Mouse (Mus musculus) lung, embryonic 16.5 days (tissue): ENCODE measurements around the gene Rce1. TPM values are rescaled to one million over a fixed set of nuclear protein-coding genes. Genes with fewer than 3 reads are reported as not detected.
A peak's percentile ranks its signal among the peaks of the same experiment; 100 is the strongest.

Experiments
- ATAC-seq: fragments of 200-750 bp; cut with Nextera tagmentation; 2 replicates; pipeline ENCODE4 v1.8.0; 2017; ENCODE audit warnings: low read depth, mild to moderate bottlenecking, moderate library complexity
- H3K27ac ChIP-seq: fragments of 300-500 bp; sonication (generic); 2 replicates; pipeline ENCODE4 v1.5.1; 2014; ENCODE audit warnings: mild to moderate bottlenecking, control low read depth, low read length
- H3K27me3 ChIP-seq: fragments of 300-500 bp; sonication (generic); 2 replicates; pipeline ENCODE4 v1.6.1; 2014; ENCODE audit warnings: low read depth, low read length, mixed read lengths; ENCODE audit not compliant: control insufficient read depth, insufficient read depth
- H3K36me3 ChIP-seq: fragments of 300-500 bp; sonication (generic); 2 replicates; pipeline ENCODE4 v1.6.1; 2014; ENCODE audit warnings: low read length; ENCODE audit not compliant: control insufficient read depth, insufficient read depth
- H3K4me1 ChIP-seq: fragments of 300-500 bp; sonication (generic); replicated peaks from 2 replicates; pipeline ENCODE4 v1.6.1; 2014; ENCODE audit warnings: low read length, mixed read lengths; ENCODE audit not compliant: control insufficient read depth, insufficient read depth
- H3K4me2 ChIP-seq: fragments of 300-500 bp; sonication (generic); 2 replicates; pipeline ENCODE4 v1.6.1; 2014; ENCODE audit warnings: low read depth, low read length, control low read depth
- H3K4me3 ChIP-seq: fragments of 300-500 bp; sonication (generic); 2 replicates; pipeline ENCODE4 v1.5.1; 2014; ENCODE audit warnings: mild to moderate bottlenecking, low read length, control low read depth
- H3K9ac ChIP-seq: fragments of 300-500 bp; sonication (generic); 2 replicates; pipeline ENCODE4 v1.6.1; 2014; ENCODE audit warnings: low read length, control low read depth
- H3K9me3 ChIP-seq: fragments of 300-500 bp; sonication (generic); 2 replicates; pipeline ENCODE4 v1.6.1; 2016; ENCODE audit warnings: low read length; ENCODE audit not compliant: control insufficient read depth
- WGBS: fragments of 180-500 bp; shearing (Covaris S2); extraction: QIAGEN DNeasy Blood & Tissue Kit; methylation state at CpG from one replicate; pipeline ENCODE4 v1.1.7; 2014; 5-methylcytosine and 5-hydroxymethylcytosine counted together
- polyA plus RNA-seq: library from polyadenylated mRNA; unstranded; fragments of >200 nt; fragmentation: Nextera tagmentation; extraction: Ambion mirVana; gene quantifications from 2 replicates; pipeline ENCODE4 v1.2.1, GENCODE M21; 2015

Gene Rce1
- 68.3 and 70.1 TPM in 2 replicates for polyA plus RNA-seq

DNA sequence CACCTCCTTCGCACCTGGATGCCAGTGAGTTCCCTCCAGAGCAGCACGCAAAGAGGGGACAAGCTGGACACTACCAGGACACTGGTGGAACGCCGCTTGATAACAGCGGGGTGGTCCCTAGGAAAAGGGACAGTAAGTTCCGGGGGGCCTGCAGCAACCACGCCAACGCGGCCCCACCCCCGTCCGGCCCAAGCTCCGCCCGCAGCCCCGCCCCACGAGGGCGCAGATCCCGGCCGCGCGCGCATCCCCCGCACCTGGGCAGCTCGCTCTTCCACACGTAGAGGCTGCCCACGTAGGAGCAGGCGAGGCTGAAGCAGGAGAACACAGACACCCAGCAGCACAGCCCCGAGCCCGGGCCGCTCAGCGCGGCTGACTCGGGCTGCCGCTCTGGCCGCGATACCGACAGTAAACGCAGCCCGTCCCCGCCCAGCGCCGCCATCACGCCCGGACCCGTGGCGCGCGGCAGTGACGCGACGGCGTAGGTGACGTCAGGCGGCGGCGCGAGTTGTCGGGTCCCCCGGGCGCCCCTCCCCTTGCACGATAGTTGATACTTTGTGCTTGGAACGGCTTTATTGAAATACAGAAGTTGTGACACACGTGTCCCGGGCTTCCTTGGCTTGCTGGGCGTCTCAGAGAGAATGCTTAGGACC is at the start of gene Rce1:
Rce1 (minus strand) TSS at position 463 of the 650 bp plus-strand sequence.
- WGBS = under 1% methylated on average over 64 of the region's 64 CpGs
- peak within 1 kb of the TSS; percentile 95 for H3K4me3 ChIP-seq
- ATAC-seq = peak; percentile 94
- H3K4me1 ChIP-seq = peaks cover 18% of the 10 kb centered on the region
- H3K9me3 ChIP-seq = no peaks in the 10 kb centered on the region
- no peaks in the 10 kb centered on the region for H3K27me3 ChIP-seq
- peak within 1 kb of the TSS; percentile 98 for H3K9ac ChIP-seq
- H3K4me2 ChIP-seq = peak within 1 kb of the TSS; percentile 88
- H3K36me3 ChIP-seq = peaks cover 6% of the 10 kb centered on the region; the same call in 1 of the 2 replicates
- peak within 1 kb of the TSS; percentile 85 for H3K27ac ChIP-seq

DNA sequence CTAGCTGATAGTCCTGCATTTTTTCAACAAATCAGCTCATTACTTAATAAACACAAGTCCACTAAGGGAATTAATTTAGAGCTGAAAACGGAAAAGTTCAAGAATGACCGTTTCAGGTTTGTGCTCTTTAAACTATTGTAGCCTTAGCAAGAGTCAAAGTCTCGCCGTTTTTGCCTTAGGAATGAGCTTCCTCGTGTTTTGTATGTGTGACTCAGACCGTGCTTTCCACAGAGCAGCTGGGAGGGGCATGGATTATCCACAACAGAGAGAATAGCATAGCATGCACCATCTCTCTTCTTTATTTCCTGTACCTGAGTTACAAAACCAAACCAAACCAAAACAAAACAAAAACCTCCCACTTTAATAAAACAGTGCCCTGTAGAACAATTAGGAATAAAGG is 47.0 kb upstream of the Rce1 start:
- ATAC-seq = no peak
- H3K27me3 ChIP-seq = no peaks in the 10 kb centered on the region
- H3K4me2 ChIP-seq = no peak overlapping the region
- no peak overlapping the region for H3K27ac ChIP-seq
- H3K9me3 ChIP-seq = no peaks in the 10 kb centered on the region
- H3K9ac ChIP-seq = no peak overlapping the region
- no peak overlapping the region for H3K4me3 ChIP-seq
- WGBS = 33% methylated on average over 6 of the region's 6 CpGs
- H3K36me3 ChIP-seq = no peaks in the 10 kb centered on the region
- no peaks in the 10 kb centered on the region for H3K4me1 ChIP-seq

- Histone ChIP-seq H3K9ac (no peak overlapping the region), H3K9me3 (no peaks in the 10 kb centered on the region), H3K4me1 (no peaks in the 10 kb centered on the region), H3K27ac (no peak overlapping the region), H3K27me3 (no peaks in the 10 kb centered on the region), H3K4me3 (no peak overlapping the region), H3K4me2 (no peak overlapping the region), H3K36me3 (no peaks in the 10 kb centered on the region)
- WGBS = 27% methylated on average over 4 of the region's 4 CpGs
- ATAC-seq = no peak
Observed at GRCm38 (mm10) chr19:4670776-4671175, 45.3 kb upstream of the Rce1 start.

DNA sequence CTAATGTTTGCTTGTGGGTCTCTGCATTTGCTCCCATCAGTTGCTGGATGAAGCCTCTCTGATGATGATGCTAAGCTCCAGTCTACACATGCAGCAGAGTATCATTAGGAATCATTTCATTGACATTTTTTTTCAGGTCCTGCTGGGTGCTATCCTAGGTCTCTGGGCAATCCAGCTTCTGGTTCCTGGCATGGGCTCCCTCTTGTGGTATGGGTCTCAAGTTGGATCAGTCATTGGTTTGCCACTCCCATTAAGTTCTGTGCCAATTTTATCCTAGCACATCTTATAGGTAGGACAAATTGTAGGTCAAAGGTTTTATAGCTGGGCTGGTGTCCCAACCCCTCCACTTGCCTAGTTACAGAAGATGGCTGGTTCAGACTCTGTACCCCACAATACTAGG is 41.4 kb upstream of the Rce1 start:
- H3K4me3 ChIP-seq = no peak overlapping the region
- no peak overlapping the region for H3K9ac ChIP-seq
- H3K36me3 ChIP-seq = no peaks in the 10 kb centered on the region
- no peaks in the 10 kb centered on the region for H3K4me1 ChIP-seq
- no peak overlapping the region for H3K4me2 ChIP-seq
- no peak for ATAC-seq
- no peaks in the 10 kb centered on the region; the same call in 1 of the 2 replicates for H3K27me3 ChIP-seq
- H3K27ac ChIP-seq = no peak overlapping the region
- H3K9me3 ChIP-seq = no peaks in the 10 kb centered on the region

- no peak for ATAC-seq
- WGBS = 84% methylated on average over 5 of the region's 5 CpGs
- H3K36me3 ChIP-seq = no peaks in the 10 kb centered on the region
- H3K4me3 ChIP-seq = no peak overlapping the region
- H3K4me1 ChIP-seq = no peaks in the 10 kb centered on the region
- H3K4me2 ChIP-seq = no peak overlapping the region
- H3K27ac ChIP-seq = no peak overlapping the region
- H3K9ac ChIP-seq = no peak overlapping the region
- no peaks in the 10 kb centered on the region; the same call in 1 of the 2 replicates for H3K27me3 ChIP-seq
- no peaks in the 10 kb centered on the region for H3K9me3 ChIP-seq
Observed at GRCm38 (mm10) chr19:4658156-4658555, 32.7 kb upstream of the Rce1 start.

DNA sequence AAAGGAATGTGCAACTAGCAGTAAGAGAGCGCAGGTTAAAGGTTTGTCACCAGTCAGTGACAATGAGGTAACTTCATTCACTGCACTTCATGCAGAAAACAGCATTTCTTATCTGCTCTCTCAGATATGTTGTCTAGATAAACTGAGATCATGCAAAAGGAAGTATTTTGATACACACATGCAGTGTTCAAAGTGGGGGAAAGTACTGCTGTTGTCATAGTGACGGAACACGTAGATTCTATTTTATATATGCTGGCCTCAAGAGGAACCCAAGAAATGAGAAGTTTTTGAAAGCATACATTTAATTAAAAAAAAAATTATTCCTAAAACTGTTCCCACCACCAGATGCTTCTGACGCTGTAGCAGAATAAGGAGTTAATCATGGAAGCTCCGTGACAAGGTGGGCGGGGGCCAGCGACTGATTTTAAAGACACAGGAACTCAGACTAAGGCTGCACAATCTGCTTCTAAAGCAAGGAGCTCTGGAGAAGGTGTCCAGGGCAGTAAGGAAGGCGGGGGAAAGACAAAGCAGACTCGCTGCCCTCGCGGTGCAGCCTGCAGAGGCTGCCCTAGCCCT is 21.6 kb upstream of the Rce1 start:
- H3K4me2 ChIP-seq = no peak overlapping the region
- H3K4me1 ChIP-seq = no peaks in the 10 kb centered on the region
- H3K36me3 ChIP-seq = no peaks in the 10 kb centered on the region
- no peak overlapping the region for H3K27ac ChIP-seq
- no peak for ATAC-seq
- H3K9me3 ChIP-seq = no peaks in the 10 kb centered on the region
- H3K9ac ChIP-seq = no peak overlapping the region
- 60% methylated on average over 11 of the region's 11 CpGs for WGBS
- H3K27me3 ChIP-seq = no peaks in the 10 kb centered on the region
- no peak overlapping the region for H3K4me3 ChIP-seq

- H3K4me1 ChIP-seq = no peaks in the 10 kb centered on the region
- H3K4me3 ChIP-seq = no peak overlapping the region
- 44% methylated on average over 10 of the region's 10 CpGs for WGBS
- H3K9ac ChIP-seq = no peak overlapping the region
- H3K36me3 ChIP-seq = no peaks in the 10 kb centered on the region
- ATAC-seq = no peak
- H3K4me2 ChIP-seq = no peak overlapping the region
- H3K9me3 ChIP-seq = no peaks in the 10 kb centered on the region
- no peaks in the 10 kb centered on the region for H3K27me3 ChIP-seq
- H3K27ac ChIP-seq = no peak overlapping the region
Observed at GRCm38 (mm10) chr19:4644271-4644670, 18.8 kb upstream of the Rce1 start.

DNA sequence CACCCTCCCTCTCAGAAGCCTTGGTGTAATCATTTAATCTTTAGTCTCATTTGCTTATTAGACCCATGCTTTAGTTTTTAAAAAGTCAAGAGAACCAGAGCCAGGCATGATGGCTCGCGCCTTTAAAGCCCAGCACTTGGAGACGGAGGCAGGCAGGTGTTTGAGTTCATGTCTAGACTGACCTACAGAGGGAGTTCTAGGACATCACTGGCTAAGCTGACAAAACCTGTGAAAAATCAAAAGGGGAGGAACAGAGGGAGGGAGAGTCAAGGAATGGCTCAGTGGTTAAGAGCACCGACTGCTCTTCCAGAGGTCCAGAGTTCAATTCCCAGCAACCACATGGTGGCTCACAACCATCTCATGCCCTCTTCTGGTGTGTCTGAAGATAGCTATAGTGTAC is 10.5 kb upstream of the Rce1 start:
- no peaks in the 10 kb centered on the region for H3K9me3 ChIP-seq
- 69% methylated on average over 4 of the region's 4 CpGs for WGBS

GRCm38 (mm10) chr19:4628819-4629218 is 3.4 kb upstream of the Rce1 start:
- no peak overlapping the region for H3K9ac ChIP-seq
- no peaks in the 10 kb centered on the region for H3K9me3 ChIP-seq
- ATAC-seq = no peak
- 3% methylated on average over 1 of the region's 1 CpGs for WGBS
- H3K4me1 ChIP-seq = peaks cover 18% of the 10 kb centered on the region
- no peaks in the 10 kb centered on the region; the same call in 1 of the 2 replicates for H3K27me3 ChIP-seq
- H3K36me3 ChIP-seq = no peaks in the 10 kb centered on the region
- no peak overlapping the region for H3K4me3 ChIP-seq
- H3K27ac ChIP-seq = no peak overlapping the region
- H3K4me2 ChIP-seq = no peak overlapping the region

More for the DNA sequence above, 10.5 kb upstream of the Rce1 start:
- H3K4me2 ChIP-seq = no peak overlapping the region
- H3K4me3 ChIP-seq = no peak overlapping the region
- H3K4me1 ChIP-seq = no peaks in the 10 kb centered on the region
- no peak for ATAC-seq
- H3K36me3 ChIP-seq = no peaks in the 10 kb centered on the region
- no peak overlapping the region for H3K9ac ChIP-seq
- H3K27me3 ChIP-seq = no peaks in the 10 kb centered on the region; the same call in 1 of the 2 replicates
- H3K27ac ChIP-seq = no peak overlapping the region
